Mouse (Mus musculus): ENCODE data around the gene Chn2.

DNA sequence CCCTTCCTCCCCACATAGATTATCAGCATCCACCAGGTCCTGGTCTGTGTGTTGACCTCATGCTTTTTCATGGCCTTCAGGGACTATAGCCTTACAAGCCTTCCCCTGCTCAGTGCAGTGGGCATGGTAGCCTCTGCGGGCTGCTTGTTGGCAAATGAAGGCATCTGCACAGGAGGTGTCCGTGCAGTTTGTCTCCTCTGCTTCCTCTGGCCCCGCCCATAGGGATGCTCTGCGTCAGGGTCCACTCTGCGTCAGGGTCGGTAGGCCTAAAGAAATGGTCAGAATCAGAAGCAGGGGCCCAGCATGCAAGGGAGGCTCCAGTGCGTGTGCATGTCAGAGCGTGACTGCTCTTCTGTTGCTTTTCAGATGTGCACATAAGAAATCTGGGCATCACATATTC is 169.4 kb downstream of the Chn2 start:
- no peak for TF ChIP-seq EP300 (IDR thresholded peaks at IDR 0.05; ENCODE audit: insufficient read depth, low read depth, low read length)
- no peak for TF ChIP-seq POLR2A (IDR thresholded peaks at IDR 0.05; ENCODE audit: insufficient read depth, low read length)
- no peak for TF ChIP-seq CTCF (IDR thresholded peaks at IDR 0.05; ENCODE audit: low read depth, low read length)
